Mouse (Mus musculus) neural tube, embryonic 14.5 days (tissue): ENCODE measurements around the gene Nmt1. TPM values are rescaled to one million over a fixed set of nuclear protein-coding genes. Genes with fewer than 3 reads are reported as not detected.

Experiments used
- ATAC-seq: fragments of 200-750 bp; cut with Nextera tagmentation; 2 replicates; pipeline ENCODE4 v1.8.0; 2017; ENCODE audit warnings: low read depth, mild to moderate bottlenecking, moderate TSS enrichment, moderate library complexity
- H3K27ac ChIP-seq: fragments of 300-500 bp; sonication (generic); 2 replicates; pipeline ENCODE4 v1.5.1; 2014; ENCODE audit warnings: low read depth, mild to moderate bottlenecking, control low read depth, low read length, moderate library complexity, mixed read lengths
- H3K27me3 ChIP-seq: fragments of 300-500 bp; sonication (generic); 2 replicates; pipeline ENCODE4 v1.6.1; 2014; ENCODE audit warnings: low read length; ENCODE audit not compliant: control insufficient read depth, insufficient read depth
- H3K36me3 ChIP-seq: fragments of 300-500 bp; sonication (generic); 2 replicates; pipeline ENCODE4 v1.6.1; 2014; ENCODE audit warnings: low read length, mixed read lengths; ENCODE audit not compliant: control insufficient read depth, insufficient read depth
- H3K4me1 ChIP-seq: fragments of 300-500 bp; sonication (generic); 2 replicates; pipeline ENCODE4 v1.6.1; 2014; ENCODE audit warnings: low read length; ENCODE audit not compliant: control insufficient read depth, insufficient read depth
- H3K4me2 ChIP-seq: fragments of 300-500 bp; sonication (generic); 2 replicates; pipeline ENCODE4 v1.6.1; 2014; ENCODE audit warnings: mild to moderate bottlenecking, low read depth, low read length, control low read depth
- H3K4me3 ChIP-seq: fragments of 300-500 bp; sonication (generic); 2 replicates; pipeline ENCODE4 v1.5.1; 2014; ENCODE audit warnings: low read depth, low read length, control low read depth, mixed read lengths
- H3K9ac ChIP-seq: fragments of 300-500 bp; sonication (generic); replicated peaks from 2 replicates; pipeline ENCODE4 v1.6.1; 2014; ENCODE audit warnings: low read depth, mild to moderate bottlenecking, control low read depth, low read length, mixed read lengths
- H3K9me3 ChIP-seq: fragments of 300-500 bp; sonication (generic); 2 replicates; pipeline ENCODE4 v1.6.1; 2016; ENCODE audit warnings: low read length; ENCODE audit not compliant: control insufficient read depth
- WGBS: fragments of 180-500 bp; shearing (Covaris S2); extraction: QIAGEN DNeasy Blood & Tissue Kit; methylation state at CpG from one replicate; pipeline ENCODE4 v1.1.7; 2014; 5-methylcytosine and 5-hydroxymethylcytosine counted together
- polyA plus RNA-seq: library from polyadenylated mRNA; unstranded; fragments of >200 nt; fragmentation: Nextera tagmentation; extraction: Ambion mirVana; gene quantifications from 2 replicates; pipeline ENCODE4 v1.2.1, GENCODE M21; 2014

The Nmt1 gene
- polyA plus RNA-seq, 1 experiment from 2014 or later: 35.5 TPM

- 93% methylated on average over 9 of the region's 9 CpGs for WGBS
Observed at GRCm38 (mm10) chr11:103050153-103050552, 22.2 kb downstream of the Nmt1 start.

GRCm38 (mm10) chr11:103051249-103051691 is 23.3 kb downstream of the Nmt1 start:
- no peaks in the 10 kb centered on the region for H3K27me3 ChIP-seq
- H3K9ac ChIP-seq: no peak overlapping the region
- WGBS: 81% methylated on average over 8 of the region's 8 CpGs
- peaks cover 30% of the 10 kb centered on the region for H3K36me3 ChIP-seq
- no peaks in the 10 kb centered on the region for H3K9me3 ChIP-seq
- no peak overlapping the region for H3K4me3 ChIP-seq
- no peaks in the 10 kb centered on the region for H3K4me1 ChIP-seq
- ATAC-seq: no peak
- no peak overlapping the region for H3K4me2 ChIP-seq
- no peak overlapping the region for H3K27ac ChIP-seq

More at GRCm38 (mm10) chr11:103050153-103050552, 22.2 kb downstream of the Nmt1 start:
- no peak overlapping the region for H3K4me3 ChIP-seq
- H3K9ac ChIP-seq: no peak overlapping the region
- peaks cover 33% of the 10 kb centered on the region for H3K36me3 ChIP-seq
- no peak for ATAC-seq
- H3K9me3 ChIP-seq: no peaks in the 10 kb centered on the region
- H3K27me3 ChIP-seq: no peaks in the 10 kb centered on the region
- no peak overlapping the region for H3K4me2 ChIP-seq
- H3K4me1 ChIP-seq: no peaks in the 10 kb centered on the region
- H3K27ac ChIP-seq: no peak overlapping the region

GRCm38 (mm10) chr11:103052078-103052477 is 24.1 kb downstream of the Nmt1 start:
- Histone ChIP-seq H3K4me1 (no peaks in the 10 kb centered on the region), H3K4me3 (no peak overlapping the region), H3K36me3 (peaks cover 33% of the 10 kb centered on the region), H3K9me3 (no peaks in the 10 kb centered on the region), H3K27me3 (no peaks in the 10 kb centered on the region), H3K9ac (no peak overlapping the region), H3K27ac (no peak overlapping the region), H3K4me2 (no peak overlapping the region)
- ATAC-seq: no peak
- 94% methylated on average over 6 of the region's 6 CpGs for WGBS

GRCm38 (mm10) chr11:103053191-103054076 is 25.4 kb downstream of the Nmt1 start:
- H3K36me3 ChIP-seq: peaks cover 45% of the 10 kb centered on the region
- 93% methylated on average over 18 of the region's 18 CpGs for WGBS

GRCm38 (mm10) chr11:103054798-103055197 is 26.8 kb downstream of the Nmt1 start:
- no peaks in the 10 kb centered on the region for H3K27me3 ChIP-seq
- H3K4me2 ChIP-seq: no peak overlapping the region
- H3K4me1 ChIP-seq: no peaks in the 10 kb centered on the region
- WGBS: 47% methylated on average over 6 of the region's 6 CpGs
- H3K4me3 ChIP-seq: no peak overlapping the region
- H3K36me3 ChIP-seq: peaks cover 54% of the 10 kb centered on the region
- no peak for ATAC-seq
- H3K9me3 ChIP-seq: no peaks in the 10 kb centered on the region
- H3K27ac ChIP-seq: no peak overlapping the region
- H3K9ac ChIP-seq: no peak overlapping the region

More at GRCm38 (mm10) chr11:103053191-103054076, 25.4 kb downstream of the Nmt1 start:
- Histone ChIP-seq H3K27me3 (no peaks in the 10 kb centered on the region), H3K9ac (no peak overlapping the region), H3K4me1 (no peaks in the 10 kb centered on the region), H3K4me3 (no peak overlapping the region), H3K9me3 (no peaks in the 10 kb centered on the region), H3K27ac (no peak overlapping the region), H3K4me2 (no peak overlapping the region)
- no peak for ATAC-seq

GRCm38 (mm10) chr11:103056636-103057035 is 28.6 kb downstream of the Nmt1 start:
- no peak overlapping the region for H3K27ac ChIP-seq
- no peak overlapping the region for H3K4me3 ChIP-seq
- H3K36me3 ChIP-seq: peaks cover 51% of the 10 kb centered on the region
- no peak for ATAC-seq
- WGBS: 98% methylated on average over 7 of the region's 7 CpGs
- H3K9me3 ChIP-seq: no peaks in the 10 kb centered on the region
- H3K4me1 ChIP-seq: no peaks in the 10 kb centered on the region
- H3K27me3 ChIP-seq: no peaks in the 10 kb centered on the region
- no peak overlapping the region for H3K9ac ChIP-seq
- H3K4me2 ChIP-seq: no peak overlapping the region

- Histone ChIP-seq H3K4me1 (no peaks in the 10 kb centered on the region), H3K27ac (no peak overlapping the region), H3K4me3 (no peak overlapping the region), H3K9me3 (no peaks in the 10 kb centered on the region), H3K9ac (no peak overlapping the region), H3K27me3 (no peaks in the 10 kb centered on the region), H3K36me3 (peaks cover 55% of the 10 kb centered on the region), H3K4me2 (no peak overlapping the region)
- 87% methylated on average over 3 of the region's 3 CpGs for WGBS
- no peak for ATAC-seq
Observed at GRCm38 (mm10) chr11:103058499-103059085, 30.6 kb downstream of the Nmt1 start.

- H3K4me2 ChIP-seq: no peak overlapping the region
- H3K27ac ChIP-seq: no peak overlapping the region
- no peaks in the 10 kb centered on the region for H3K4me1 ChIP-seq
- H3K4me3 ChIP-seq: no peak overlapping the region
- peaks cover 49% of the 10 kb centered on the region for H3K36me3 ChIP-seq
- no peak overlapping the region for H3K9ac ChIP-seq
- 96% methylated on average over 14 of the region's 14 CpGs for WGBS
- no peaks in the 10 kb centered on the region for H3K27me3 ChIP-seq
- ATAC-seq: no peak
- H3K9me3 ChIP-seq: no peaks in the 10 kb centered on the region
Observed at GRCm38 (mm10) chr11:103066191-103067050, 38.4 kb downstream of the Nmt1 start.
